Mouse (Mus musculus): ENCODE measurements around the gene Herc1. TPM values are rescaled to one million over a fixed set of nuclear protein-coding genes. Genes with fewer than 3 reads are reported as not detected.

The Herc1 gene
- polyA plus RNA-seq, 1 experiment from 2014 or later, result 39.4 TPM

- no peak overlapping the region for H3K4me3 ChIP-seq (ENCODE audit: low read length)
- H3K4me1 ChIP-seq (ENCODE audit: control insufficient read depth, insufficient read depth, low read depth, low read length), result no peaks in the 10 kb centered on the region
- no peak overlapping the region for H3K27ac ChIP-seq (ENCODE audit: low read depth, low read length)
- H3K9me3 ChIP-seq (ENCODE audit: control insufficient read depth, low read length), result no peaks in the 10 kb centered on the region
- ATAC-seq, result no peak
- no peak overlapping the region for H3K9ac ChIP-seq (ENCODE audit: low read depth, low read length)
- no peak overlapping the region for H3K4me2 ChIP-seq (ENCODE audit: low read length)
- 74% methylated on average over 7 of the region's 7 CpGs for WGBS
- no peaks in the 10 kb centered on the region for H3K36me3 ChIP-seq (ENCODE audit: control insufficient read depth, insufficient read depth, low read length)
- no peaks in the 10 kb centered on the region for H3K27me3 ChIP-seq (replicated peaks; ENCODE audit: control insufficient read depth, insufficient read depth, low read length)
These were observed 28.0 kb upstream of the Herc1 start for GRCm38 (mm10) chr9:66322010-66322931.

GRCm38 (mm10) chr9:66326879-66327278 lies 23.4 kb upstream of the Herc1 start:
- H3K36me3 ChIP-seq (ENCODE audit: control insufficient read depth, insufficient read depth, low read length), result no peaks in the 10 kb centered on the region
- no peak overlapping the region for H3K4me2 ChIP-seq (ENCODE audit: low read length)
- WGBS, result 84% methylated on average over 2 of the region's 2 CpGs

GRCm38 (mm10) chr9:66329474-66329873 lies 20.8 kb upstream of the Herc1 start:
- no peak for ATAC-seq
- Histone ChIP-seq H3K36me3 (ENCODE audit: control insufficient read depth, insufficient read depth, low read length) (no peaks in the 10 kb centered on the region), H3K4me3 (ENCODE audit: low read length) (no peak overlapping the region), H3K4me2 (ENCODE audit: low read length) (no peak overlapping the region), H3K27me3 (replicated peaks; ENCODE audit: control insufficient read depth, insufficient read depth, low read length) (no peaks in the 10 kb centered on the region), H3K27ac (ENCODE audit: low read depth, low read length) (no peak overlapping the region), H3K9me3 (ENCODE audit: control insufficient read depth, low read length) (no peaks in the 10 kb centered on the region), H3K4me1 (ENCODE audit: control insufficient read depth, insufficient read depth, low read depth, low read length) (no peaks in the 10 kb centered on the region), H3K9ac (ENCODE audit: low read depth, low read length) (no peak overlapping the region)
- WGBS, result 53% methylated on average over 6 of the region's 6 CpGs

More at GRCm38 (mm10) chr9:66326879-66327278, 23.4 kb upstream of the Herc1 start:
- ATAC-seq, result no peak
- H3K4me1 ChIP-seq (ENCODE audit: control insufficient read depth, insufficient read depth, low read depth, low read length), result no peaks in the 10 kb centered on the region
- no peaks in the 10 kb centered on the region for H3K9me3 ChIP-seq (ENCODE audit: control insufficient read depth, low read length)
- no peak overlapping the region for H3K9ac ChIP-seq (ENCODE audit: low read depth, low read length)
- H3K27me3 ChIP-seq (replicated peaks; ENCODE audit: control insufficient read depth, insufficient read depth, low read length), result no peaks in the 10 kb centered on the region
- no peak overlapping the region for H3K4me3 ChIP-seq (ENCODE audit: low read length)
- no peak overlapping the region for H3K27ac ChIP-seq (ENCODE audit: low read depth, low read length)

- no peak overlapping the region for H3K4me2 ChIP-seq (ENCODE audit: low read length)
- no peak for ATAC-seq
- H3K27me3 ChIP-seq (replicated peaks; ENCODE audit: control insufficient read depth, insufficient read depth, low read length), result no peaks in the 10 kb centered on the region
- H3K4me3 ChIP-seq (ENCODE audit: low read length), result no peak overlapping the region
- no peak overlapping the region for H3K9ac ChIP-seq (ENCODE audit: low read depth, low read length)
- no peaks in the 10 kb centered on the region for H3K4me1 ChIP-seq (ENCODE audit: control insufficient read depth, insufficient read depth, low read depth, low read length)
- no peaks in the 10 kb centered on the region for H3K9me3 ChIP-seq (ENCODE audit: control insufficient read depth, low read length)
- H3K36me3 ChIP-seq (ENCODE audit: control insufficient read depth, insufficient read depth, low read length), result no peaks in the 10 kb centered on the region
- no peak overlapping the region for H3K27ac ChIP-seq (ENCODE audit: low read depth, low read length)
- WGBS, result 87% methylated on average over 3 of the region's 3 CpGs
These were observed 19.8 kb upstream of the Herc1 start for GRCm38 (mm10) chr9:66330437-66330836.

GRCm38 (mm10) chr9:66331548-66331947 lies 18.7 kb upstream of the Herc1 start:
- Histone ChIP-seq H3K4me3 (ENCODE audit: low read length) (no peak overlapping the region), H3K36me3 (ENCODE audit: control insufficient read depth, insufficient read depth, low read length) (no peaks in the 10 kb centered on the region), H3K4me1 (ENCODE audit: control insufficient read depth, insufficient read depth, low read depth, low read length) (no peaks in the 10 kb centered on the region), H3K4me2 (ENCODE audit: low read length) (no peak overlapping the region), H3K27me3 (replicated peaks; ENCODE audit: control insufficient read depth, insufficient read depth, low read length) (no peaks in the 10 kb centered on the region), H3K9me3 (ENCODE audit: control insufficient read depth, low read length) (no peaks in the 10 kb centered on the region), H3K27ac (ENCODE audit: low read depth, low read length) (no peak overlapping the region), H3K9ac (ENCODE audit: low read depth, low read length) (no peak overlapping the region)
- 82% methylated on average over 2 of the region's 2 CpGs for WGBS
- ATAC-seq, result no peak

- H3K4me3 ChIP-seq (ENCODE audit: low read length), result no peak overlapping the region
- no peak overlapping the region for H3K9ac ChIP-seq (ENCODE audit: low read depth, low read length)
- H3K9me3 ChIP-seq (ENCODE audit: control insufficient read depth, low read length), result no peaks in the 10 kb centered on the region
- H3K27ac ChIP-seq (ENCODE audit: low read depth, low read length), result no peak overlapping the region
- no peaks in the 10 kb centered on the region for H3K36me3 ChIP-seq (ENCODE audit: control insufficient read depth, insufficient read depth, low read length)
- ATAC-seq, result no peak
- no peaks in the 10 kb centered on the region for H3K27me3 ChIP-seq (replicated peaks; ENCODE audit: control insufficient read depth, insufficient read depth, low read length)
- no peak overlapping the region for H3K4me2 ChIP-seq (ENCODE audit: low read length)
- 84% methylated on average over 2 of the region's 2 CpGs for WGBS
- no peaks in the 10 kb centered on the region for H3K4me1 ChIP-seq (ENCODE audit: control insufficient read depth, insufficient read depth, low read depth, low read length)
These were observed 17.9 kb upstream of the Herc1 start for GRCm38 (mm10) chr9:66332393-66332792.

- H3K4me3 ChIP-seq (ENCODE audit: low read length), result no peak overlapping the region
- H3K4me1 ChIP-seq (ENCODE audit: control insufficient read depth, insufficient read depth, low read depth, low read length), result no peaks in the 10 kb centered on the region
- no peak overlapping the region for H3K27ac ChIP-seq (ENCODE audit: low read depth, low read length)
- H3K36me3 ChIP-seq (ENCODE audit: control insufficient read depth, insufficient read depth, low read length), result no peaks in the 10 kb centered on the region
- no peaks in the 10 kb centered on the region for H3K9me3 ChIP-seq (ENCODE audit: control insufficient read depth, low read length)
- H3K27me3 ChIP-seq (replicated peaks; ENCODE audit: control insufficient read depth, insufficient read depth, low read length), result no peaks in the 10 kb centered on the region
- H3K9ac ChIP-seq (ENCODE audit: low read depth, low read length), result no peak overlapping the region
- H3K4me2 ChIP-seq (ENCODE audit: low read length), result no peak overlapping the region
- no peak for ATAC-seq
These were observed 13.0 kb upstream of the Herc1 start for GRCm38 (mm10) chr9:66337280-66337679.

- Histone ChIP-seq H3K4me1 (ENCODE audit: control insufficient read depth, insufficient read depth, low read depth, low read length) (no peaks in the 10 kb centered on the region), H3K9me3 (ENCODE audit: control insufficient read depth, low read length) (no peaks in the 10 kb centered on the region), H3K9ac (ENCODE audit: low read depth, low read length) (no peak overlapping the region), H3K36me3 (ENCODE audit: control insufficient read depth, insufficient read depth, low read length) (no peaks in the 10 kb centered on the region), H3K4me2 (ENCODE audit: low read length) (no peak overlapping the region), H3K4me3 (ENCODE audit: low read length) (no peak overlapping the region), H3K27ac (ENCODE audit: low read depth, low read length) (no peak overlapping the region), H3K27me3 (replicated peaks; ENCODE audit: control insufficient read depth, insufficient read depth, low read length) (no peaks in the 10 kb centered on the region)
- WGBS, result 46% methylated on average over 3 of the region's 3 CpGs
- no peak for ATAC-seq
These were observed 12.1 kb upstream of the Herc1 start for GRCm38 (mm10) chr9:66338005-66338782.

- ATAC-seq, result no peak
- H3K36me3 ChIP-seq (ENCODE audit: control insufficient read depth, insufficient read depth, low read length), result no peaks in the 10 kb centered on the region
- no peaks in the 10 kb centered on the region for H3K27me3 ChIP-seq (replicated peaks; ENCODE audit: control insufficient read depth, insufficient read depth, low read length)
- H3K4me3 ChIP-seq (ENCODE audit: low read length), result no peak overlapping the region
- no peaks in the 10 kb centered on the region for H3K9me3 ChIP-seq (ENCODE audit: control insufficient read depth, low read length)
- 59% methylated on average over 1 of the region's 1 CpGs for WGBS
- no peak overlapping the region for H3K4me2 ChIP-seq (ENCODE audit: low read length)
- no peak overlapping the region for H3K27ac ChIP-seq (ENCODE audit: low read depth, low read length)
- no peaks in the 10 kb centered on the region for H3K4me1 ChIP-seq (ENCODE audit: control insufficient read depth, insufficient read depth, low read depth, low read length)
- H3K9ac ChIP-seq (ENCODE audit: low read depth, low read length), result no peak overlapping the region
These were observed 10.5 kb upstream of the Herc1 start for GRCm38 (mm10) chr9:66339714-66340113.

Measured in hindbrain, embryonic 16.5 days (tissue).